Mouse (Mus musculus): ENCODE measurements around the gene Sec14l3. TPM values are rescaled to one million over a fixed set of nuclear protein-coding genes. Genes with fewer than 3 reads are reported as not detected.

Sec14l3 gene
- total RNA-seq, 4 experiments from 2014 or later: not detected

GRCm38 (mm10) chr11:4060866-4061575 lies 3.6 kb upstream of the Sec14l3 start:
- no peak for DNase-seq (ENCODE audit: low spot score in 2 of 2)

- DNase-seq (ENCODE audit: low spot score in 2 of 2): no peak
Observed at GRCm38 (mm10) chr11:4062523-4062922, 2.1 kb upstream of the Sec14l3 start.

- no peak for DNase-seq (ENCODE audit: low spot score in 2 of 2)
Observed at GRCm38 (mm10) chr11:4062981-4063380, 1.7 kb upstream of the Sec14l3 start.

GRCm38 (mm10) chr11:4069664-4070063 lies 5.0 kb downstream of the Sec14l3 start:
- no peak for DNase-seq (ENCODE audit: low spot score in 2 of 2)

- DNase-seq (ENCODE audit: low spot score in 2 of 2): no peak
Observed at GRCm38 (mm10) chr11:4076633-4077032, 12.0 kb downstream of the Sec14l3 start.

- no peak for DNase-seq (ENCODE audit: low spot score in 2 of 2)
Observed at GRCm38 (mm10) chr11:4078267-4078933, 13.8 kb downstream of the Sec14l3 start.

- DNase-seq (ENCODE audit: low spot score in 2 of 2): no peak
Observed at GRCm38 (mm10) chr11:4080219-4080618, 15.6 kb downstream of the Sec14l3 start.

GRCm38 (mm10) chr11:4083316-4084078 lies 18.9 kb downstream of the Sec14l3 start:
- DNase-seq (ENCODE audit: low spot score in 2 of 2): peak in 1 of 2 experiments; percentile 22

GRCm38 (mm10) chr11:4086246-4086645 lies 21.6 kb downstream of the Sec14l3 start:
- no peak for DNase-seq (ENCODE audit: low spot score in 2 of 2)

- DNase-seq (ENCODE audit: low spot score in 2 of 2): no peak
Observed at GRCm38 (mm10) chr11:4087267-4087666, 22.6 kb downstream of the Sec14l3 start.

GRCm38 (mm10) chr11:4093459-4094377 lies 29.1 kb downstream of the Sec14l3 start:
- DNase-seq (ENCODE audit: low spot score in 2 of 2): no peak

GRCm38 (mm10) chr11:4094378-4095170 lies 29.9 kb downstream of the Sec14l3 start:
- DNase-seq (ENCODE audit: low spot score in 2 of 2): peak; percentile 28 to 32

- DNase-seq (ENCODE audit: low spot score in 2 of 2): peak; percentile 32 to 44
Observed at GRCm38 (mm10) chr11:4095171-4096053, 30.8 kb downstream of the Sec14l3 start, which contains the start of gene Mtfp1. Gene Mtfp1 (minus strand): TSS chr11:4095445.

- peak; percentile 98 to 99 for DNase-seq (ENCODE audit: low spot score in 2 of 2)
Observed at GRCm38 (mm10) chr11:4096054-4096984, 31.7 kb downstream of the Sec14l3 start.

- DNase-seq (ENCODE audit: low spot score in 2 of 2): no peak
Observed at GRCm38 (mm10) chr11:4097091-4097621, 32.5 kb downstream of the Sec14l3 start.

GRCm38 (mm10) chr11:4098120-4098519 lies 33.5 kb downstream of the Sec14l3 start:
- no peak for DNase-seq (ENCODE audit: low spot score in 2 of 2)

GRCm38 (mm10) chr11:4098816-4099215 lies 34.2 kb downstream of the Sec14l3 start:
- no peak for DNase-seq (ENCODE audit: low spot score in 2 of 2)

GRCm38 (mm10) chr11:4099447-4099846 lies 34.8 kb downstream of the Sec14l3 start:
- no peak for DNase-seq (ENCODE audit: low spot score in 2 of 2)
